Mouse (Mus musculus) frontal cortex, adult 2 months (tissue): Measurements from ENCODE around the gene Syndig1. TPM values are rescaled to one million over a fixed set of nuclear protein-coding genes. Genes with fewer than 3 reads are reported as not detected.

Experiments used
- polyA plus RNA-seq: library from polyadenylated mRNA; depleted of rRNA; stranded (reverse); fragments of >200 nt; gene quantifications from 2 replicates; pipeline ENCODE4 v1.2.3, GENCODE M21; 2012; rRNA removed

Gene Syndig1
- polyA plus RNA-seq, 1 experiment = 29.2 TPM

Other genes with a start within 250 kb of the Syndig1 start
- 0.14 and 0.80 TPM in 2 replicates for gene C530025M09Rik, start 2.0 kb downstream of the Syndig1 start, polyA plus RNA-seq